Mouse (Mus musculus): ENCODE measurements around the gene Vmn2r66.

Vmn2r66 gene

DNA sequence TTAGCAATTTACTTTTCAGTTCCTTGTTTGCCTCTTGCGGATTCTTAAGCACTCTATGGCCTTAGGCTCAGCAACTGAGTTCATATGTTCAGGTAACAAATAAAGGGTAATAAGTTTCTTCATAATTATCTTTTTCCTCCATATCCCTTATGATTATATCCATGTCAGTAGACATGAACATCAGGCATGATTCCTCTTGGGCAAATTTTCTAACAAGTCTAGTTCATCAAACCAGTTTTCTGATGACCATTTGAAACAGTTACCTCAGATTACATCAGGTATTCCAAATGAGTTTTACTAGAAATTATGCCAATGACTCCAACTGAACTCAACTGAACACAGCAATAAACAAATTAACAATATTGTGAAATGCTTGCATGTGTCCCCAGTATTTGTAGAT lies at the start of gene Vmn2r66:
Vmn2r66 (minus strand) TSS at position 101 of the 400 bp plus-strand sequence.
- DNase-seq: no peak

DNA sequence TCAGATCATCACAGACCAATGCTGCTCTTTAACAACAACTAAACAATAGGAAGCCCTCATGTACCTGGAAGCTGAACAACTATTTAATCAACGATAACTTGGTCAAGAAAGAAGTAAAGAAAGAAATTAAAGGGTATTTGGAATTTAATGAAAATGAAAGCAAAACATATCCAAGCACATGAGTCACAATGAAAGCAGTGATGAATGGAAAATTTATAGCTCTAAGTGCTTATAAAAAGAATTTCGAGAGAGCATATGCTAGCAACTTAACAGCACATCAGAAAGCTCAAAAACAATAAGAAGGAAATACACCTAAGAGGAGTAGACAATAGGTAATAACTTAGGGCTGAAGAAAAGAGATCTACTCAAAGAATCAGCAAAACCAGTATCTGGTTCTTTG lies 15.4 kb downstream of the Vmn2r66 start:
- DNase-seq: no peak

DNA sequence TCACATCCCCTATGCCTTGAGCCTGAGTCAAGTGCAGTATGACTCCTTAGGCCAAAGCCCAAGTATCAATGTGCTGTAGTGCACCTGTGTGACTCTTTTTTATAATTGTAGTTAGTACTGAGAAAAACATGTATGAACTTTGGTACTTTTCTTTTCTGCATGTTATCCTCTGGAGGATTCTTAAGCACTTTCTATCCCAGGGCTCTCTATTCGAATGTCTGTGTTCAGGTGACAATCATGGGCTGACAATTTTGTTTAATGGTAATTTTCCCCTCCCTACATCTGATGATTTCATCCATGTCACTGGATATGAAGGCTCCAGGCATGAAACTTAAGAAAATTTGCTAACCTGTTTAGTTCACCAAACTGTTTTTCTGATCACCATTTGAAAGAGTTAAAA lies 48.1 kb downstream of the Vmn2r66 start, which contains the start of gene Vmn2r65:
Vmn2r65 (minus strand) TSS at position 101 of the 400 bp plus-strand sequence.
- no peak for DNase-seq
